Mouse (Mus musculus) neural tube, embryonic 10.5 days (tissue): ENCODE data around the gene Tmem86b.
A peak's percentile ranks its signal among the peaks of the same experiment; 100 is the strongest.
"Not testable (repeated sequence)": the region's sequence is repeated elsewhere in the genome, so short reads cannot be mapped to it uniquely, and the experiment has no call there.

Experiments
- DNase-seq: peaks from one replicate; pipeline ENCODE4 v3.0.0-alpha.2; 2017; ENCODE audit warnings: low spot score; ENCODE audit errors: extremely low spot score

Tmem86b gene

DNA sequence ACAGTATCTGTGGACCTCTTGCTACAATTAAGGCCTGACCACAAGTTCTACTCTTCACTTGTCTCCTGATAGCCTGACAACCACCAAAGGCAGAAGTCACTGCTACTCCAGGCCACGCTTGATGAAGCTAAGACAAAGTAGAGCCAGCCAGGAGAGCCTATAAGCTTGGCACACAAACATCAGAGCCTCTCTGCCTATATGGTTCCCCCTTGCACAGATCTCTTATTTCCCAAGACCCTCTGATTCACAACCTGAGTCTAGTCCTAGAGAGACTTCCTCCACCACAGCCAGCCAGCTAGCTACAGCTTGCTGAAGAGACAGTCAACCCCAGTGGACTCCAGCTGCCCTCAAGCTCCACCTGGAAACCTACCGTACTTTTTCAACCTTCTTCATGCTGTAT is 16.8 kb upstream of the Tmem86b start:
- DNase-seq: no peak

DNA sequence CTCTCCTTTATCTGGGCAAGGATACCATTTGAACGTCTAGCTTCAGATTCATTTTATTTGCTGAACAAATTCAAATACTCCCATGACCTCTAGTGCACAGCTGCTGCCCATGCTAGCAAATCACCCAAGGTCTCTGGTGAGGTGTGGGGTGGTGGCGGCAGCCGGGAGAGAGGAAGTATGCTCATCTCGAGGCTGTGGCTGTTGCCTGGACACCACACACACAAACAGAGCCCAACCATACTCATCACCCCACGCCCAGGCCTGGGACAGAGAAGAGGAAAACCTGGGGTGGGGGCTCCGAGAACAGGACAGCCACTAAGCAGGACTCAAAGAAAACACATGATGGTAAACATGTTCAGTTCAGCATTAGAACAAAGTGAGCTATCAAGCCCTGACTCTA is 16.1 kb upstream of the Tmem86b start:
- no peak for DNase-seq

DNA sequence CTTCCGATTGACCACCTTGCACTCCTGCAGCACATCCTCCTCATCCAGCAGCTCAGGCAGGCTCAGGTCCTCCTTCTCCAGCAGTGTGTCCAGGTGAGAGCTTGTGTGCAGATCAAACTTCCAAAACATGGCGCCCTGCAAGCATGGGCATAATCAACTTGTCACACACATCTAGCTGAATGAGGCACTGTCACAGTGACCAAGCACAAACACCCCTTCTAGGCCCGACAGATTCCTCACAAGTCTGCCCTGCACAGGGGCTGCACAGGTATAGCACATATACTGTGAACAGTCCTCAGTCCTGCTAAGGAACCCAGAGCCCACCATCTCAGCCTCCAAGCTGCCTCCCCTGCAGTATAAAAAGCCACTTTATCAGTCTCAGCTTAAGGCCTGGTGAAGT is 15.6 kb upstream of the Tmem86b start:
- DNase-seq: no peak

DNA sequence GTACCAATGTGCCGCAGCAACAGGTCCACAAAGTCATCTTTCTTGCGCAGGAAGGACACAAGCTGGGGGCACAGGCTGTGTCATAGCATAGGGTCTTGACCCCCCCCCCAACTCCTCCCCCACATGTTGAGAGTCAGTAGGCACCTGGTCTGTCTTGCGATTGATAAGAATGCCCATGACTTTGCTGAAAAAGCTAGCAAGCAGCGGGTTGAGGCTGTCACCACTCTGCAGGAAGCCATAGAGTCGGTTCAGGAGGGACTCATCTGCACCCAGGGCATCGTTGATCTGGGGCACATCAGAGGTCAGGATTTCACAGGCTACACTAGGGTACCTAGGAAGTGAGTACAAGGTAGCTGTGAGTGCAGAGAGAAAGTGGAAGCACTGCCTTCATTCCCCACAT is 12.0 kb upstream of the Tmem86b start:
- no peak for DNase-seq

DNA sequence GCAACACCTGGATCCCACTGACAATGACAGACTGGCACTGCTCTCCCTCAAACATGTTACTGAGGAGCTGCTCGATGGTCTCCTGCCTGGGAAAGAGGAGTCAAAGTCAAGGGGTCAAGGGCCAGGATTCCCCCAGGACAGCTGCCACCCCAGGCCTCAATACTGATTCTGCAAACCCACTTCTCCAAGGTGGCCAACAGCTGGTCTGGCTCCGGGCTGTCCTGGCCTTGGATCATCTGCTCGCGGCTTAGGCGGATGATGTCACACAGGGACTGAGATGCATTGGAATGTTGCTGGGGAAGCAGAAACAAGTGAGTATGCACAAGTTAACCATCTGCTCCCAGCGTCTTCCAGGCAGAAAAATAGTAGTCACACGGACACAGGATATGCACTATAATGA is 10.7 kb upstream of the Tmem86b start:
- no peak for DNase-seq

DNA sequence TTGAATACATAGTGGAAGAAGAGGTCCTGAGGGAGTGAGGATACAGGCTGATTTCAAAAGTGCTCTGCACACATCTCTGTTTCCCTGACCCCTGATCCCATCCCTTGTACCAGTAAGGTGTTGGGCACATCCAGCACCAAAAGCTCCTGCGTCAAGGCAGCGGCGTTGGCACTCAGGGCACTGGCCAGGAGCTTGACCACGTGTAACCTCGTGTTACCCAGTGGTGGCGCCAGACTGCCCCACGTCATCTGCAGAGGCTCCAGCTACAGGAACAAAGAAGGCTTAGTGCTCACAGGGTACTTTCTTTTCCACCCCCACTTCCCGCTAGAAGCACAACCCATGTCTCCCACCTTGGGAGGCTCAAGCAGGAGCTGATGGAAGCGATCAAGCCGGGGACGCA is 9.9 kb upstream of the Tmem86b start:
- DNase-seq: no peak

DNA sequence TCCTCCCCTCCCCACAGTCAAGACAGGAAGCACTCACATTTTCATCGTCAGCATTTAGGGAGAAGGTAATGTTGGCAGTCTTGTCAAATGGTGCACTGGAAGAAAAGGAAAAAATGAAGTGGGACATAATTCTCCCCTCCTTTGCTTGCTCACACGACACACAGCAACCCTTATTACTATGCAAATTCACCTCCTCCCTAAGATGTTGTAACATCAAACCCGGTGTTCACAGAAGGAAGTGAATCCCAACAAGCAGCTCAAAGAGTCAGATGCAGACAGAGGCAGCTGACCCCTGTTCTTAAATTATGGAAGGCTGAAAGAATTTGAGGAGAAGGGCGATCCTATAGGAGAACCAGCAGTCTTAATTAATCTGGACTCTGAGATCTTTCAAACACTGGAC is 5.0 kb upstream of the Tmem86b start:
- DNase-seq: no peak

DNA sequence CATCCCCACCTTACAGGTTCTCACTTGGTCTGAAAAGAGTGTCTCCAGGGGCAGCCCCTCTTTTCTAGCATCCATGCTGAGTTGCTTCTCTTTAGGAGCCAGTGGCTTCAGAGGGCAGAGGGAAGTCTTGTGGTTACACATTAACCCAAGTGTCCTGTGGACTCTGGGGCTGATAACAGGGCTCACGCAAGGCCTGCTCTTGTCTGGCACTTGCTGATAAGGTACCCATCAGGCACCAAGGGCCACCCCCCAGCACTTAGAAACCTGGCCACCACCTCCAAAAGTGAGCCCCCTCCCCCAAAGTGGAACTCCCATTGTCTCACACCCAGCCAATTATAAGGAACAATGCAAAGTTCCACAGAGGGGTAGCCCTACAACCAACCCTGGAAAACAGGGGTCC is 1.0 kb downstream of the Tmem86b start:
- no peak for DNase-seq

DNA sequence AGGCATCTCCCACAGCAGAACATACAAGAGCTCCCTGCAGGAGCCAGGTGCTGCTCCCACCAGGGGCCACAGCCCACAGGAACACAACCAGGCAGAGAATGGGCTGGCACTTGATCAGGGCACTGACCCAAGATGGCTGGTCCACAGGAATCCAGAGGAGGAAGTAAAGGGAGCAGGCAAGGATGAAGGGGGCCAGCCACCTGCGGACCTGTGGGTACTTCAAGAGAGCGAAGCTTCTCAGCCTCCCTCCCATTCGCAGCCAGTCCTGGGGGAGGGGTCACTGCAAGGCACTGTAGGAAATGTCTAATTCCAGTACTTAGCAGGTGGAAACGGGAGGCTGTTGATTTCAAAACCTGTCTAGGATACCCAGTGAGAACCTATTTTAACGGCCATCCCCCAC is 1.6 kb downstream of the Tmem86b start:
- DNase-seq: no peak

DNA sequence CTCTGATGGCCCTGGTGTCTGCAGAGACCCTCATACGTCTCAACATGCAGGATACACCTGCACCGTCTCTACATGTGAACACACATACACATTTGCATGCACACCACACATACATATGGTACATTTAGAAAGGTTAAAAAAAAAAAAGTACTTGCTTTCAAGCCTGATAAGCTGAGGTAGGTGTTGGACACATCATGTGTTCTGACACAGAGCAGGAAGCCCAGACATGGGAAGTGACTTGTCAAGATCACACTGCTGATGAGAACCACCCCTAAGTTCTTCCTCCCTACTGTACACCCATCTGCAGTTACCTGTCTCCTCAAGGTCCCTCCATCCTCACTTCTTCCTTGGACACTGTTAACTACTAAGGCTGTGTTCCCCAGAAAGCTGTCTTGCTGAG is 5.3 kb downstream of the Tmem86b start:
- no peak for DNase-seq

DNA sequence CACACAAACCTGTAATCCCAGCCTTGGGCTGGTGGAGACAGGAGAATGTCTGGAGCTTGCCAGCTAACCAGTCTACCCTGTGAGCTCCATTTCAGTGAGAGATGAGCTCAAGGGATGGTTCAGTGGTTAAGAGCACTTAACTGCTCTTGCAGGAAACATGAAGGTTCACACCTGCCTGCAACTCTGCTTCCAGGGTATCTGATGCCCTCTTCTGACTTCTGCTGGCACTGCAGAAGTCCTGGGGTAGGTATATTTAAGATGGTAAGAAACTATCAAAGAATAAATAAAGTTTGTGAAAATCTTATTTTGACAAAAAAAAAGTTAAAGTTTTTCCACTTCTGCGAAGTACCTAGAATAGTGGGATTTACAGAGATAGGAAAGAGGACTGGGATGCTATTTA is 6.9 kb downstream of the Tmem86b start:
- no peak for DNase-seq

DNA sequence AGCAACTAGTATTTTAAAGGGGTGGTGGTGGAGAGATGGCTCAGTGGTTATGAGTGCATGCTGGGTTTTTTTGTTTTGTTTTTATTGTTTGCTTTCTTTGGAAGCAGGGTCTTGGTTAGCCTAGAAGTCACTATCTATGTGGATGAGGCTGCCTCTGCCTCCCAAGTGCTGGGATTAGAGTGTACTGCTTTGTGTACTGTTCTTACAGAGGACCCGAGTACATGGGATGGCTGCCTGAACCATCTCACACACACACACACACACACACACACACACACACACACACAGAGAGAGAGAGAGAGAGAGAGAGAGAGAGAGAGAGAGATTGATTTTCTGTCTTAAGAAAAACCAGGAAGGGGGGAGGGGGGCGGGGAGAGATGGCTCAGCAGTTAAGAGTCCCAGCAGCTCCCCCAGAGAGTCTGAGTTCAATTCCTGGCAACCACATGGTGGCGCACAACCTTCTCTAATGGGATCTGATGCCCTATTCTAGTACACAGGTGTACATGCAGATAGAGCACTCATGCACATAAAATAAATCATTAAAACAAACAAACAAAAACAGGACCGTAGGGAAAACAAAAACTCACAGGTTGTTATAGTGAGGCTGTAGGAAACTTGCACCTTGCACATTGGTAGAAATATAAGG is 7.6 kb downstream of the Tmem86b start:
- no peak for DNase-seq

DNA sequence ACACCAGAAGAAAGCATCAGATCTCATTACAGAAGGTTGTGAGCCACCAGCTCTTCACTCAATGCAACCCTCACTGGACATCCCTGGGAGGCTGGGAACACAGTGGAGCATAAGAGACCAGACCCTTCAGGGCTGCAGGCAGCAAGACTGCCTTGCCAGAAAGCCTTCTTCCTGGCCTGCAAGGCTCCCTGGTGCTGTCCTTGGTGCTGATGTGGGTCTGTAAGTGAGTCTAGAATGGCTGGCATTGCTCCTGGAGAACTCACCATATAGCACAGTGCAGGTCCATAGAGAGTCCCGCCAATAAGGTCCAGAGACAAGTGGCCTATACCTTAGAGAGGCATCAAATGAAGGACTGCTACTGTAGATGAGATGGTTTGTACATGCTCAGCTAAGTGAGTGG is 11.2 kb downstream of the Tmem86b start:
- peak; percentile 63 for DNase-seq

DNA sequence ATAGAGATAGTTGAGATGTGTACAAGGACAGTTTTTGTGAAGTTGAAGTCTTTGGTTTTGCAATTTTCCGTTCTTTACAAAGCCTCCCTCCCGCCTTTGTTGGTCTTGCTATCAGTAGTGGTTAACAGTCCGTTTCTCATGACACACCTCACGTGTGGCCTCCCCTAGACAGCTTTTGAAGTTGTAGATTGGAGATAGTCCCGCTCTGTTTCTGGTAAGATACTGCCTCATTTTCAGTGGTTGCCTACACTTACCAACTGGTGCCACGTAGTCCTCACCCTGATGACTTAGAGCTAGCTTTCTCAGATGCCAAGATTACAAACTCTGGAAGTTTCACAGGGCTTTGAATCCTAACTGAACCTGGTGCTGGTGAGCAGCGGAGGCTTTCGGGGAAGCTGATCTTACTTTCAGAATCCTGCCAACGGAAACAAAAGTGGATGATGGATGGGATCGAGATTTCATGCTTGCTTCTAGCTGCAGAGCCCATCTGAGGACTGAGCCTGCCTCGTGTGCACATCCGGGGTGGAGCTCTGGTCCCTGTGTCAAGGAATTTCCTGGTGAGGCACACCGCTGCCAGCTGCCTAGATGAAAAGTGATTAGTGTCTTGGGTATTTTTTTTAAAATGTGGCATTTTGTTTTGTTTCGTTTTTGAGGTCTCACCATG is 17.4 kb downstream of the Tmem86b start:
- no peak for DNase-seq

DNA sequence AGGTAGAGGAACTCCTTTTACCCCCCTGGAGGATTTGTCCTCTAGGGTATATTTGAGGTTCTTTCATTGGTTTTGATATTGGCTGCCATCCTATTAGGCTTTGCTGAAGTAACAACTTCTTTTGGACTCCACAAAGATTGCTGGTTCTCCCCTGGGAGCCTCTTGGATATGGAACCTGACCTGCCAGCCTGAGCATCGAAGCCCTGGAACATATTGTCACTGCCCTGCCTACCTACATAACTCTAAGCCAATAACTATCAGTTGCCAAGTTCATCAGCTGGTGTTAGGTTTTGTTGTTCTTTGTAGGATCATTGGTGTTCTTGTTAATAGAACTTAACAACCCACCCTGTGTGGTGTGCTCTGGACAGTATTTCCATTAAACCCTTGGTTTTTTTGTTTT is 18.3 kb downstream of the Tmem86b start:
- no peak for DNase-seq

DNA sequence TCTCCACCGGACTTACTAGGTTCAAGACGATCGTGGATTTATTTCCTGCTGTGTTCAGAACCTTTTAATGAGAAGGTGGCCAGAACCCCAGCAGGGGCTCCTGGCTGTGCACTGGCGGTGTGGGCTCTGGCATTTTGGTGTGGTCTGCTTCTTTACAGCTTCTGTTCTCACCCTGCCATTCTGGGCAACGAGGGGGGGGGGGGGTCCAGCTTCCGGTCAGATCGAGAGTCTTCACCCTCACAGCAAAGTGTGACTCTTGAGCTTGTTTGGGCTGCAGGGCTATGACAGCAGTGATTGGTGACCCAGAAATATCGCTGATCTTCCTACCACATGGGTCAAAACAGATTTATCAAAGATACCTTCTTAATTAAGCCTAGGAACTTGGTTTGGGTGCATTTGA is 18.8 kb downstream of the Tmem86b start:
- no peak for DNase-seq

DNA sequence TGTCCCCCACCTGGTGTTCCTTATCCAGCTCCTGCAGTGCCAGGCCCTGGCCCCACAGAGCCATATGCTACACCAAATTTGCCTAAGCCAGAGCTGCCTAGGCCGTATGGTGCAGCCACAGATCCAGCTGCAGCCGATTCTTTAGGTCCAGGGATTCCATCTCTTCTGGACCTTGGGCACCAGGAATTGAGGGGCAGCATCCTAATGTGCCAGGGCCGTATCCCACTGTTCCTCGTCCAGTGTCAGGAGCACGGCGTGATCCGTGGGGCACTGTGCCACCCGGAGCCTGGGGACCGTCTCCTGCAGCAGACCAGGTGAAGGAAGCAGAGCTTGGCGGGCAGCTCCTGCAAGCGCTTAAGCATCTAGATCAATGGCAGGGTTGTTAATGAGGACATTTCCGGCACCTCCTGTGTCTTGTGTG is 19.3 kb downstream of the Tmem86b start:
- DNase-seq: no peak

DNA sequence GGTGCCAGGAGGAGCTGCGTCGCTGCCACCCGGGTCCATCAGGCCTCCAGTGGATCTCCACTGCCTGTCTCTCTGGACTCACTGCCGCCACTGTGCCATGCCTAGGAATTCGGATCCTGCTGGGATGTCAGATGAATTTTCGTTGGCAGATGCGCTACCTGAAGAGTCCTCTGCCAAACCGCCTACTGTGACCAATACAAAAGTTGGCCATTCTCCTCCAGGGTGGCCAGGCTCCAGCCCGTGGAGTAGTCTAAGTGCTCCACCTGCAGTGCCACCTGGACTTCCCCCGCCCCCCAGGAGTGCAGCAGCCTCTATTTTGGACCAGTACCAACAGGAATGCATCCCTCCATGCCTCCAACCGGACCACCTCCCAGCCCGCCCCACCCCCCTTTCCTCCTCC is 19.7 kb downstream of the Tmem86b start:
- no peak for DNase-seq

DNA sequence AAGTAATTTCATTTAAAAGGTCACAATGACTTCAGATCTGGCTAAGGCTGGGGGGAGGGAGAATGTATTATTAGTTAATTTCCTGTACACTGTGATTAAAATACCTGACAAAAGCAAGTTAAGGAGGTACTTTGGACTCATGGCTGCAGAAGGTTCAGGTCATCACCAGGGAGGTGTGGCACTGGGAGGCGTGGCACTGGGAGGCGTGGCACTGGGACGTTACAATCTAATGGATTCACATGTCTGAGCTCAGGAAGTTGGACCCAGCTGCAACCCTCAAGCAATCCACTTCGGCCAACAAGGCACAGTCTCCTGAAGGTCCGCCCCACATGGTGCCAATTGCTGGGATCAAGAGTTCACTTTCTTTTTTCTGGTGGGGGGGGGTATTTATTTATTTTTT is 23.2 kb downstream of the Tmem86b start:
- no peak for DNase-seq

DNA sequence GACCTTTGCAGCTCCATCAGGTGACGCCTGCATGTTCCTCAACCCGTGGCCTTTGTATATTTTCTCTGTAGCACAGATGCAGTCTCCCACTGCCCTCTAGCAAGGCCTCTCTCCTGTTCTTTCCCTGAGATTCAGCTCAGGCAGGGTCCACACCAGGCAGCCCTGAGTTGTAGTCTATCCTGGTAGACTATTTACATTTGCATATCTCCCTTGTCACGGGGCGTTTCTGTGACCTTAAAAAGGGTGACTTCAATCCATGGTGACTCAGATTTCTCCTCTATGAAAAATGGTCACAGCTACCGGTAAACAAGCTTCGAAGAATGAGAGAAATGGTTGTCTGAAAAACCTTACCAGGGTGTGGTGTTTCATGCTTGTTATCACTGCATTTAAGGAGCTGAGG is 27.3 kb downstream of the Tmem86b start, which contains the start of gene Ptprh:
Gene Ptprh, minus strand, starts transcription at position 169 of the 400 bp plus-strand sequence.
- DNase-seq: no peak

DNA sequence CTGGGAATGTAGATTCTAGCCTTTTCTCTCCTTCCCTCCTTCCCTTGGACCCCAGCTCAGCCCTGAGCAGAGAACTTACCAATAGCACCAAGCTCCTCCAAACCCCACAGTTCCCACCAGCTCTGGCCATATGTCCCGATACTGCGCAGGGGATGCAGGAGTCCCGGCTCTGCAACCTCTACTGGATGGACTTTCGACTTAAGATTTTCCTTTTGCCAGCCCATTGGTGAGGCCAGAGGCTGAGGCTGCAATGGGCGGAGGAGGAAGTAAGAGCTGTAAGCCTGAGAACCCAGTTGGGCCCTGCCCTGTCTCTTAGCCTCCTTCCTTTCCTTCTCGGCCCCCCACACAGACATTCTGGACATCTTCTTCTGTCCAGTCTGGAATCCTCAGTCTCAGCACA is 28.3 kb downstream of the Tmem86b start:
- no peak for DNase-seq

DNA sequence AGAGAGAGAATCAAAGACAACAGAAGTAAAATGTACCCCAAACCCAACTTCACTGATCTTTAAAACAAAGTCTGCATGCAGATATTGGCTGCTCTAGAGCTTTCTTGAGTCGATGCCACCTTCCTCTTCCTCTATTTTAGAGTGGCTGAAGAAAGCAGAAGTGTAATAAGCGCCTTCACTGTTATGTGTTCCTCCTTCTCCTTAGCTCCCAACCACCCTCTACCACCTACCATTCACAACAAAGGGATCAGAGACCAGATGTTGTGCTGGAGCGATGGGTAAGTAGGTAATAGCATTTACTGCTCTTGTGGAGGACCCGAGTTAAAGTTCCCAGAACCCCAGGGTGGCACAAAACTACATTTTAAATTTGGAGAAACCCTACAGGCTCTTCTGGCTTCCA is 34.2 kb downstream of the Tmem86b start:
- not testable (repeated sequence) for DNase-seq

DNA sequence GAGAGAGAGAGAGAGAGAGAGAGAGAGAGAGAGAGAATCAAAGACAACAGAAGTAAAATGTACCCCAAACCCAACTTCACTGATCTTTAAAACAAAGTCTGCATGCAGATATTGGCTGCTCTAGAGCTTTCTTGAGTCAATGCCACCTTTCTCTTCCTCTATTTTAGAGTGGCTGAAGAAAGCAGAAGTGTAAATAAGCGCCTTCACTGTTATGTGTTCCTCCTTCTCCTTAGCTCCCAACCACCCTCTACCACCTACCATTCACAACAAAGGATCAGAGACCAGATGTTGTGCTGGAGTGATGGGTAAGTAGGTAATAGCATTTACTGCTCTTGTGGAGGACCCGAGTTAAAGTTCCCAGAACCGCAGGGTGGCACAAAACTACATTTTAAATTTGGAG is 49.7 kb downstream of the Tmem86b start:
- DNase-seq: not testable (repeated sequence)
